Mouse (Mus musculus) left cerebral cortex, adult 11 months (tissue): ENCODE measurements around the gene Dlgap1.

Experiments
- DNase-seq: peaks from one replicate; pipeline ENCODE4 v3.0.0; 2022; ENCODE audit warnings: low spot score

Gene Dlgap1

GRCm38 (mm10) chr17:69969021-69969815 lies at the start of gene Dlgap1:
Dlgap1 (plus strand) TSS chr17:69969073.
- no peak for DNase-seq

- no peak for DNase-seq
Measured at GRCm38 (mm10) chr17:69954936-69955335, 13.9 kb upstream of the Dlgap1 start.

- no peak for DNase-seq
Measured at GRCm38 (mm10) chr17:69969816-69970750, 1.2 kb downstream of the Dlgap1 start.

- DNase-seq: no peak
Measured at GRCm38 (mm10) chr17:69973081-69973480, 4.2 kb downstream of the Dlgap1 start.

GRCm38 (mm10) chr17:69973991-69974390 lies 5.1 kb downstream of the Dlgap1 start:
- DNase-seq: no peak

- no peak for DNase-seq
Measured at GRCm38 (mm10) chr17:69982236-69982923, 13.5 kb downstream of the Dlgap1 start.

- DNase-seq: no peak
Measured at GRCm38 (mm10) chr17:69996406-69996805, 27.5 kb downstream of the Dlgap1 start.

- DNase-seq: no peak
Measured at GRCm38 (mm10) chr17:70002026-70002425, 33.2 kb downstream of the Dlgap1 start.

GRCm38 (mm10) chr17:70004628-70005027 lies 35.8 kb downstream of the Dlgap1 start:
- DNase-seq: no peak

- DNase-seq: peak; percentile 23
Measured at GRCm38 (mm10) chr17:70007607-70008006, 38.7 kb downstream of the Dlgap1 start.

- DNase-seq: no peak
Measured at GRCm38 (mm10) chr17:70016511-70016910, 47.6 kb downstream of the Dlgap1 start.

- DNase-seq: no peak
Measured at GRCm38 (mm10) chr17:70020376-70020775, 51.5 kb downstream of the Dlgap1 start.

GRCm38 (mm10) chr17:70022618-70023017 lies 53.7 kb downstream of the Dlgap1 start:
- DNase-seq: no peak

- no peak for DNase-seq
Measured at GRCm38 (mm10) chr17:70034862-70035261, 66.0 kb downstream of the Dlgap1 start.

GRCm38 (mm10) chr17:70040751-70041430 lies 72.0 kb downstream of the Dlgap1 start:
- DNase-seq: no peak

GRCm38 (mm10) chr17:70068281-70068680 lies 99.4 kb downstream of the Dlgap1 start:
- no peak for DNase-seq

- DNase-seq: no peak
Measured at GRCm38 (mm10) chr17:70072066-70072465, 103.2 kb downstream of the Dlgap1 start.

GRCm38 (mm10) chr17:70088220-70088619 lies 119.3 kb downstream of the Dlgap1 start:
- no peak for DNase-seq

GRCm38 (mm10) chr17:70090737-70091136 lies 121.9 kb downstream of the Dlgap1 start:
- no peak for DNase-seq

GRCm38 (mm10) chr17:70129151-70129550 lies 160.3 kb downstream of the Dlgap1 start:
- DNase-seq: no peak

- peak; percentile 9 for DNase-seq
Measured at GRCm38 (mm10) chr17:70169831-70170230, 201.0 kb downstream of the Dlgap1 start.
